Mouse (Mus musculus): ENCODE data around the gene Sp1. TPM values are rescaled to one million over a fixed set of nuclear protein-coding genes. Genes with fewer than 3 reads are reported as not detected.

Sp1 gene
- polyA plus RNA-seq, 3 experiments from 2014 or later = 19.1 to 23.3 (median 22.6) TPM

DNA sequence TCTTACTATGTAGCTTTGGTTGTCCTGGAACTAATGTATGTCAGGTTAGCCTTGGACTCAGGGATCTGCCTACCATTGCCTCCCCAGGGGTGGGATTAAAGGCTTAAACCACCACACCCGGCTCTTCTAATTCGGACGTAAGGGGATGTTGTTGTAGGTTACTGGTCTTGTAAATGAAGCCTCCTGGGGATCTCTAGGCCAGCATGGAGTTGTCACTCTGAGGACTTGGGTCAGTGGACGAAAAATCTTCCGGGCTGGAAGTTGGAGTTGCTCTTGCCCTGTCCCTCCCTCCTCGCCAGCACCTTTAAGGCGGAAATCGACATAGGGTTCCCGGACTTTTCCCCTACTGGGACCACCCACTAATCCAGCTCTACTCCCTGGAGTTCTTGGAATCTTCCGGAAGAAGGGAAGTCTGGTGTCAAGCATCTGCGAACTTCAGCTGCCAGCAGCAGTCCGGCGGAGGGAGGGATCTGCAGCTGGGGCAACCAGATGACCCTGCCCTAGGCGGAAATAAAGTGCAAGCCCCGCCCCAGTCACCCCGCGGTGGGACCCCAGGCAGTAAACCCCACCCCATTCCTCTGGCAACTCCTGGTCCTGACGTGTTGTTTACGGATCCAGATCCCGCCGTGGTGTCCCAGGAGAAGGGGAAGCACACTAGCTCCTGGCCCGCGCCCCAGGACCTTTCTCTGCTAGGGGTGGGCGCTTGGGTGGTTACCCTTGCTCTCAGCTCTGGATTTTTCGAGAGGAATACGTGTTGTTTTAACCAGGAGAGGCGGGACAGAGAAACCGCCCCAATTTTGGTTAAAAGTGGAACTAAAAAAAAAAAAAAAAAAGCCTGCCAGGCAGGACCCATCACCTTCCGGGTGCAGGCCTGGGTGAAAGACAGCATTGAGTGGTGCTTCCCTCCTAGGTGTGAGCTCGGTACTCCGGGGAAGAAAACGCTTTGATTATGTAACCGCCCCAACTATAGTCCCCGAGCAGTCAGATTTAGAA is 6.4 kb upstream of the Sp1 start:
- peak; percentile 77 for ATAC-seq

DNA sequence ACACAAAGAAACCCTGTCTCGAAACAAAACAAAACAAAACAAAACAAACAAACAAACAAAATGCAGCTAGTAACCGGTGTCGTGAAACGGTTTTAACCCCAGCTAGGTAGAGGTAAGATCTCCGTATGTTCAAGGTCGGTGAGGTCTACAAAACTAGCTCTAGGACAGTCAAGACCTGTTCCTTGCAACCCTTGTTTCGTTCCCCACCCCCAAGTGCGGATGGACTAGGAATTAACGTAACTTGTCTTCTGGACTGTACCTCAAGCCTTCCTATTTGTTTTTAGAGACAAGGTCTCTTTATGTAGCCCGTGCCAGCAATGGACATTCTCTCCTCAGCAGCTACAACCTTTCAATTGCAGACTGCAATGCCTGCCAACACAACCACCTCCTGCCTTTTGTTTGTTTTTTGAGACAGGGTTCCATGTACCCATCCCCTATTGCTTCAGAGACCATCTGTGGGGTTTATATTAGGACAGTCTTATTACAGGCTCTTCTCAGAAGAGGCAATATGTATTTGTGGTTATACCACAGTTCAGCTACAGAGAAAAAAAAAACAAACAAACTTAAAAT is 5.4 kb upstream of the Sp1 start:
- no peak for ATAC-seq

DNA sequence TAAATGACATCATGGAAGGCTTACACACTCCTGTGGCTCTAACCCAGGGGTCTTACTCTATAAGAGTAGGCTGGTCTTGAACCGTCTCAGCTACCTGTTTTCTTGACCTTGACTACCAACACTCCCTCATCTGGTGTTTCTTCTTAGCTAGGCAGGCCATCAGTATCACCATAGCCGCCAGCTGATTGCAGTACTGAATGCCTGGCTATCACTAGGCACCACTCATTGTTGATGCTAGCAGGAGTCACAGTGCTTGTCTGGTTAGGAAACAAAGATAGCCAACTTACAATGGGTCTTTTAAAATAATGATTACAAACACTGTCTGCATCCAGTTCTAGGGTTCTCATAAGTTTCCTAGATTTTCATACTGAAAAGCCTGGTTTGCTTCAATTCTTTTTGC is 4.7 kb upstream of the Sp1 start:
- ATAC-seq = no peak

DNA sequence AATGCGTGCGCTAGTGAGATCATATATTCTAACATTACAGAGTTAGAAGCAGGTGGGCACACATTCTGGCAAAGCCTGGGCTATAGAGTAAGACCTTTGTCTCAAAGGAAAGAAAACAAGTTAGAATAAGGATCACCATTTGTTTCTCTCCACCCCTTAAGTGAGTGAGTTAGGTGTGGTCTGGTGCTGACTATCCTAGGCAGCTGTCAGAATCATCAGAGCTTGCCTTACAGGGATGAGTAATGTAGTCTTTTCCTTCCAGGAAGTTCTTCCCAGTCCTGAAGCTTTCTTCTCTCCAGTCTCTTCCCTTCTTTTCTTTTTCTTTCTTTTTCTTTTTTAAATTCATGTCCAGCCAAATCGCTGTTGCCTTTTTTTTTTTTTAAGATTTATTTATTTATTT is 3.7 kb upstream of the Sp1 start:
- ATAC-seq = no peak

DNA sequence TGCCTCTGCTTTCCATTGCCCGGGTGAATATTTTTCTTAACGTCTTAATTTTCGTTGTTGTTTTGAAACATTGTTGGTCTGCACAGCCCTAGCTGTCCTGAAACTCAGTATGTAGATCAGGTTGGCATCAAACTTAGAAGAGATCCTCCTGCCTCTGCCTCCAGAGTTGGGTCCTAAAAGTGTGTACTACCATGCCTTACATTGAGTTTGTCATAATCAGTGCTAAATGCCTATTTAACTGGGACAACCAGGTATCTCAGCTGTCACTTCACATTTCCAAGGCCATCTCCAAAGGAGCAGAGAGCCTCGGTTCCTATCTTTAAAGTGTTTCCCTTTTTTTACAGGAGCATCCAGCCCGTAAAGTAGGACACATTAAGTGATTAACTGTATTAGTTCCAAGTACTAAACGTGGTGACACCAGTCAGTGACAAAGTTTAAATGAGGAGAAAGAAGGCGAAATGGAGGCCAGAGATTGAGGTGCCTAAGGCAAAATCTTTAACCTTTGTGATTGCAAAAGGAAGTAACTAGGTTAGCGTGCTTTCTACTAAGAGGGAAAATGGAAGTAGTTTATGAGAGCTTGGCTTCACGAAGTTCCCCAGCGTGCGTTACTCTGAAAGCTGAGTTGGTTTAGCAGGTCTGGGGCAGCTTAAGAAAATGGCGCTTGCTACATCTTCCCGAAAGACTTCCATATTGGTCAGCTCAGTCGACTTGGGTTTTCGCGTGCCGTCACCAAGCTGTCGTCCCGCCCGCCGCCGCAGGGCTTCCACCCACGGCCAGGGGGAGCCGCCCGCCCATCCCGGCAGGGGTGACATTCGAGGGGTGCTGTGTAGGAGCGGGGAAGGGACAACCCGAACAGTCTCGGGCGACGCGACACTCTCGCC is 1.1 kb upstream of the Sp1 start:
- peak; percentile 37 for ATAC-seq

DNA sequence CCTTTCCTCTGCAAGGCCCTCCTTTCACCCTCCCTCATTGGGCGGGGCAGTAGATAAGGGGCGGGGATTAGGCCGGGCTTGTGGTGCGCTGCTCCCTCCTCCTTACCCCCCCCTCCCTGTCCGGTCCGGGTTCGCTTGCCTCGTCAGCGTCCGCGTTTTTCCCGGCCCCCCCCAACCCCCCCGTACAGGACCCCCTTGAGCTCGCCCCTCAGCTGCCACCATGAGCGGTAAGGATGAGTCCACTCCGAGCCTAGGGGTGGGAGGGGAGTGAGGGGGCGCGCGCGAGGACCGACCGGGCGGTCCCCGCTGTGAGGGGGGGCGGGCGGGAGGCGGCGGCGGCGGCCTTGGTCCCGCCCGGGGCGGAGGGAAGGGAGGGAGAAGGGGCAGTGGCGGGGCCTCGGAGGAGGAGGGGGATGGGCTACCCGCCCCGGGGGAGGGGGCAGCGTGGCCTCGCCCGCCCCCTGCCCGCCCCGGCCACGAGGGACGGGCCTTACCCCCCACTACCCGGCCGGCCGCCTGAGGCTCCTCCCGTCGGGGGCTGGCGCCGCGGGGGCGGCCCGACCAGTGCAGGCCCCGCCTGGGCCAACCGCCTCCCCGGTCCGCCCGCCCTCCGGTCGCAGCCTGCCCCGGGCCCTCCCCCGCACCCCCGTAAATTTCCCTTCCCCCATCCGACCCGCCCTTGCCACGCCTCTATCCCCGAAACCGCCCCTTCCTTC is 411 bp downstream of the Sp1 start:
- ATAC-seq = no peak

DNA sequence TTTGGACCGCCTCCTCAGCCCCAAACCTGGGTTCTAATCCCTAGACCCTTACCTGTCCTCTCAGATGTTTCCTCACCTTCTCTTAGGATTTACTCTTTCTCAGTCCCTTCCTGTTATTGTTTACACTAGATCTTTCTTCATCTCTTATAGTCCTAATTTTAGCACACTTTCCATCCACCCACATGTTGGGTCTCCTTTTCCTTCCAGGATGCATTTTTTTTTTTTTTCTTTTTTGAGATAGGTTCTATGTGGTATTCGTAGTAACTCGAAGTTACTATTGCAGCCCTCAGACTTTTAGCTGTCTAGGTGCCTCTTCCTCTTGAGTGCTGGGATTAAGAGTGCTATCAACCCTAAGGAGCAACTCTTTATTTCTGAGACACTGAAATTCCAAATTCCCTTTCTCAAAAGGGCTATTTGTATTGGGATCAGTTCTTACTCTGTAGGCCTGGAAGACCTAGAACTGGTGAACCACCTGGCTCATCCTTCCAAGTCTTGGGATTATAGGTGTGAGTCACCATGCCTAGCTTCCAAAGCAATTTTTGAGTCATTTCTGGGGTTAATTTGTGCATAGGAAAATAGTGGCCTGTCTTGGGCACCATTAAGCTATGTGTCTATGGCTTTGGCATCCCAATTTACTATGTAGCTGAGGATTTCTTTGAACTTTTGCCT is 1.1 kb downstream of the Sp1 start:
- ATAC-seq = no peak

DNA sequence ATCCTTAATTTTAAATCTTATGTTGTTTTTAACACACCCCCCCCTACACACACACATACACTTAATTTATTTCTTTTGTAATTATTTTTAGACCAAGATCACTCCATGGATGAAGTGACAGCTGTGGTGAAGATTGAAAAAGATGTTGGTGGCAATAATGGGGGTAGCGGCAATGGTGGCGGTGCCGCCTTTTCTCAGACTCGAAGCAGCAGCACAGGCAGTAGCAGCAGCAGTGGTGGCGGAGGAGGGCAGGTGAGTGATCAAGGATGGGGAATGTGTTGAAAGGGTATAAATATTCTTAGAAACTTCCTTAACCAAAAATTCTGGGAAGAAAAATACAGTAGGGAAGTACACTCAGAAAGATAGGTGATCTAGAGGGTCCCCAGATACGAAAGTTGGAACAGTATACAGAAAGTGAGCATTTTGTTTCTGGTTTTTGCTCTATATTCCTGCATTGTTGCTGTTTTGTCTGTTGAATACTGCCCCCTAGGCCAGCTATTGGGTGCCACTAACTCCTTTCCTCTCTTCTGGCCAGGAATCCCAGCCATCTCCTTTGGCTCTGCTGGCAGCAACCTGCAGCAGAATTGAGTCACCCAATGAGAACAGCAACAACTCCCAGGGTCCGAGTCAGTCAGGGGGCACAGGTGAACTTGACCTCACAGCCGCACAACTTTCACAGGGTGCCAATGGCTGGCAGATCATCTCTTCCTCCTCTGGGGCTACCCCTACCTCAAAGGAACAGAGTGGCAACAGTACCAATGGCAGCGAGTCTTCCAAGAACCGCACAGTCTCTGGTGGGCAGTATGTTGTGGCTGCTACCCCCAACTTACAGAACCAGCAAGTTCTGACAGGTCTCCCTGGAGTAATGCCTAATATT is 2.0 kb downstream of the Sp1 start:
- ATAC-seq = no peak

DNA sequence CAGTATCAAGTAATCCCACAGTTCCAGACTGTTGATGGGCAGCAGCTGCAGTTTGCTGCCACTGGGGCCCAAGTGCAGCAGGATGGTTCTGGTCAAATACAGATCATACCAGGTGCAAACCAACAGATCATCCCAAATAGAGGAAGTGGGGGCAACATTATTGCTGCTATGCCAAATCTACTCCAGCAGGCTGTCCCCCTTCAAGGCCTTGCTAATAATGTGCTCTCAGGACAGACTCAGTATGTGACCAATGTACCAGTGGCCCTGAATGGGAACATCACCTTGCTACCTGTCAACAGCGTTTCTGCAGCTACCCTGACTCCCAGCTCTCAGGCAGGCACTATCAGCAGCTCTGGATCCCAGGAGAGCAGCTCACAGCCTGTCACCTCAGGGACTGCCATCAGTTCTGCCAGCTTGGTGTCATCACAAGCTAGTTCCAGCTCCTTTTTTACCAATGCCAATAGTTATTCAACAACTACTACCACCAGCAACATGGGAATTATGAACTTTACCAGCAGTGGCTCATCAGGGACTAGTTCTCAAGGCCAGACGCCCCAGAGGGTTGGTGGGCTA is 2.7 kb downstream of the Sp1 start:
- ATAC-seq = no peak

DNA sequence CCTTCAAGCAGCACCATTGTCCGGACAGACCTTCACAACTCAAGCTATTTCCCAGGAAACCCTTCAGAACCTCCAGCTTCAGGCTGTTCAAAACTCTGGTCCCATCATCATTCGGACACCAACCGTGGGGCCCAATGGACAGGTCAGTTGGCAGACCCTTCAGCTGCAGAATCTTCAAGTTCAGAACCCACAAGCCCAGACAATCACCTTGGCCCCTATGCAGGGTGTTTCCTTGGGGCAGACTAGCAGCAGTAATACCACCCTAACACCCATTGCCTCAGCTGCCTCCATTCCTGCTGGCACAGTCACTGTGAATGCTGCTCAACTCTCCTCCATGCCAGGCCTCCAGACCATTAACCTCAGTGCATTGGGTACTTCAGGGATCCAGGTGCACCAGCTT is 3.3 kb downstream of the Sp1 start:
- ATAC-seq = no peak

DNA sequence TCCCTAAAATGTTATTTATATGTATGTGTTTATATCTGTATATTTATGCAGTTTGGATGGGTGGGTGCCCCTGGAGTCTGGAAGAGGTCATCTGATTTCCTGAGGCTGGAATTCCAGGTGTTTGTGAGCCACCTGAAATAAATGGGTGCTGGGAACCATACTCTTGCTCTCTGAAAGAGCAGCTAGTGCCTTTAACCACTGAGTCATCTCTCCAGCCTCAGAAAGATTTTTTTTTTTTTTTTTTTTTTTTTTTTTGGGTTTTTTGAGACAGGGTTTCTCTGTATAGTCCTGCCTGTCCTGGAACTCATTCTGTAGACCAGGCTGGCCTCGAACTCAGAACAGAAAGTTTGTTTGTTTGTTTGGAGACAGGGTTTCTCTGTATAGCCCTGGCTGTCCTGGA is 5.1 kb downstream of the Sp1 start:
- no peak for ATAC-seq

DNA sequence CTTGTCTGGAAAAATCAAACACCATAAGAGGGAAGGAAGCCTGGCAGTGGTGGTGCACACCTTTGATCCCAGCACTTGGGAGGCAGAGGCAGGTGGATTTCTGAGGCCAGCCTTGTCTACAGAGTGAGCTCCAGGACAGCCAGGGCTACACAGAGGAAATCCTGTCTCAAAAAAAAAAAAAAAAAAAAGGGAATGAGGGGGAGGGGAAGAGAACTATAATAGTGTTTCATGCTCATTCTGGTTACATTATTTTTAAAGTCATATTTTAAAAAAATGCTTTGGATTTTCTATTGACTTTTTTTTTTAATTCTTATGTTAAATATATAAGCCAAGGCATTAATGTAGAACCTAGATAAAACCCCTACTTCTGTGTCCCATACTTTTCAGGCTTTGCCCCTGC is 7.7 kb downstream of the Sp1 start:
- no peak for ATAC-seq

DNA sequence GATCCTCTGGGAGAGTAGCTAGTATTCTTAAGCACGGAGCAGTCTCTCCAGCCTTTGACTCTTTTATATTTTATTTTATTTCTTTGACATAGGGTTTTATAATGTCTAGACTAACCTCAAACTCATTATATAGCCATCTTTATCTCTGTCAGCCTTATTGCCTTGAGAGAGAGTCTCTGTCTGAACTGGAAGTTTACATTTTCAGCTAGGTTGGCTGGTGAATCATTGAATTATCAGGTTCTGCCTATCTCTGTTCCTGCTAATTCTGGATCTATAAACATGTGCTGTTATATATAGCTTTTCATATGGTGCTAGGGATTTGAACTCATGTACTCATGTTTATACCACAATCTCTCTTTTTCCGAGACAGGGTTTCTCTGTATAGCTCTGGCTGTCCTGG is 11.6 kb downstream of the Sp1 start:
- no peak for ATAC-seq

DNA sequence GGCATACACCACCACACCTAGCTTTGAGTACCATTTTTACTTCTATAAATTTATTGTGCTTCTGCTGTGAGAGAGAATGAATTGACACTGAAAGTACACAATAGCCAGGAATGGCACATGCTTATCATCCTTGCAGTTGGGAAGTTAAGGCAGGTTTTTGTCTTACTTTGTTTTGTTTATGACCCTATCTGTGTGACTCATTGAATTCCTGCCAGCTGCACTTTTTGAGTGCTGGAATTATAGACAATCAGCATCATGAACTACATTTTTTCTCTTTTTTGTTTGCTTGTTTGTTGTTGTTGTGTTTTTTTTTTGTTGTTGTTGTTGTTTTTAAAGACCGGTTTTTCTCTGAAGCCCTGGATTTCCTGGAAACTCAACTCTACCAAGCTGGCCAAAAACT is 15.0 kb downstream of the Sp1 start:
- ATAC-seq = no peak

DNA sequence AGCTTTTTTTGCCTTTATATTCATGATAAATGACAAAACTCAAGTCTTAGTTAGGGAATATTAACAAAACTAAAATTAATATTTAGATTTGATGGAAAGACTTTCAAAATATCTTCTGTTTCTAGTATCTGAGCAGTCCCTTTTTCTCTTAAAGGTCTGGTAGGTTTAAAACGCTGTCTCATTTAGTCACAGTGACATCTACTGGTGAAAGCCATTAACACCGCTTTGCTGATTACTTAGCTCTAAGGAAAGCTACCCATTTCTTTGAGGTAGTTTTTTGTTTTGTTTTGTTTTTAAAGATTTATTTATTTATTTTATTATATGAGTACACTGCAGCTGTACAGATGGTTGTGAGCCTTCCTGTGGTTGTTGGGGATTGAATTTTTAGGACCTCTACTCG is 15.5 kb downstream of the Sp1 start:
- peak; percentile 73 for ATAC-seq

DNA sequence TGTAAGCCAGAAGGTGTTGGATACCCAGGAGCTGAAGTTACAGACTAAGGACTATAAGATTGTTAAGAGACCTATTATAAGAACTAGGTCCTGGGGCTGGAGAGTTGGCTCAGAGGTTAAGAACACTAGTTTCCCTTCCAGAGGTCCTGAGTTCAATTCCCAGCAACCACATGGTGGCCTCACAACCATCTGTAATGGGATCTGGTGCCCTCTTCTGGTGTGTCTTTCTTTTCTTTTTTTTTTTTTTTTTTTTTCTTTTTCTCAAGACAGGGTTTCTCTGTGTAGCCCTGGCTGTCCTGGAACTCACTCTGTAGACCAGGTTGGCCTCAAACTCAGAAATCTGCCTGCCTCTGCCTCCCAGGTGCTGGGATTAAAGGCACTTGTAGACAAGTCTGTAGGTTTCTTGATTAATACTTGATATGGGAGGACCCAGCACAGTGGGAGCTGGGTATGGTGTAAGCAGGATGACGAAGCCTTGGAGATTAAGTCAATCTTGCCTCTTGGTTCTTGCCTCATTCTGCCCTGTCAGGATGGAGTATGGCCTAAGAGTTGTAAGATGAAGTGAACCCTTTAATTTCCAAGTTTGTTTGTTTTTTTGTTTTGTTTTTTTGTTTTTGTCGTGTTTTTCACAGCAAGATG is 17.8 kb downstream of the Sp1 start:
- ATAC-seq = no peak

DNA sequence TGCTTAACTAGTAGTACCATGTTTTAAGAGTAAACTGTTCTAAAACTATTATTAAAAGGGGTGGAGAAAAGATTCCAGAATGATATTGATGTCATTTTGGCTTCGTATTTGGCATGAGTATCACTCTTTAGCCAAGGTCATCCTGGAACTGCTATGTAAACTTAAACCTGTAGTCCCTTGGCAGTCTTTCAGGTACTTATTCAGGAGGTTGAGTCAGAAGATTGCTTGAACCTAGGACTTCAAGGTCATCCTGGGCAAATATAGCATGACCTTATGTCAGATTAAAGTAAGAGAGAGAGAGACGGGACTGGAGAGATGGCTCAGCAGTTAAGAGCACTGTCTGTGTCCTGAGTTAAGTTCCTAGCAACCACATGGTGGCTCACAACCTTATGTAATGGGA is 18.7 kb downstream of the Sp1 start:
- ATAC-seq = no peak

DNA sequence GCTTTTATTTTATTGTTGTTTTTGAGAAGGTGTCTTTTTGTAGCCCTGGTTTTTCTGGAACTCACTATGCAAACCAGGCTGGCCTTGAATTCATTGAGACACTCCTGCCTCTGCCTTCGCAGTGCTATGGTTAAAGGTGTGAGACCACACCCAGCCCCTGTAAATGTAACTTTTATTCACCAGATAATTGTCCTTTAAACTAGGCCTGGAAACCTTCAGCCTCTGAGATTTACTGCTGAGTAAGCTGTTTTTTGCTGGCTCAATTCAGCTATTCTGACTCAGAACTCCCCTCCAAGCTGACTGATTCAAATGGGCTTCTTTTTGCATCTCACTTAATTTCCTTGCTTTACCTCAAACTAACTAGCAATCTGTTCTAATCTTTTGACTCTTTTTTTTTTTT is 21.0 kb downstream of the Sp1 start:
- ATAC-seq = no peak

DNA sequence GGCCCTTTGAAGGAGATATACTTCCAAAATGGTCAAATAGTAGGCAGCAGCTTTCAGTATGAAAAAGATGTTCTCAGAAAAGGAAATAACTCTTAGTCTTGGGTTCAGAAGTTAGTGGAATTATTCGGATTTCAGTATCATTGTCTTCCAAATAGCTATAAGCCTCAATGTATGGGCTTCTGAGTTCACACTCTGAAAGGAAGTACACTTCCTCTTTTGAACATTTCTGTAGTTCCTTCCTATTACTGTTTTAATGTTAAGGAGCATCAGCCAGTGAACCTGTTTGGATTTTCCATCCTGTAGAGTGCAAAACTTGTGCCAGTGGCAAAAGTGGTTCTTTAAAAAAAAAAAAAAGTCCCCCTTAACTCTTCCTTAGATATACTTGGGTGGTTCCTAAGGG is 26.1 kb downstream of the Sp1 start:
- no peak for ATAC-seq

DNA sequence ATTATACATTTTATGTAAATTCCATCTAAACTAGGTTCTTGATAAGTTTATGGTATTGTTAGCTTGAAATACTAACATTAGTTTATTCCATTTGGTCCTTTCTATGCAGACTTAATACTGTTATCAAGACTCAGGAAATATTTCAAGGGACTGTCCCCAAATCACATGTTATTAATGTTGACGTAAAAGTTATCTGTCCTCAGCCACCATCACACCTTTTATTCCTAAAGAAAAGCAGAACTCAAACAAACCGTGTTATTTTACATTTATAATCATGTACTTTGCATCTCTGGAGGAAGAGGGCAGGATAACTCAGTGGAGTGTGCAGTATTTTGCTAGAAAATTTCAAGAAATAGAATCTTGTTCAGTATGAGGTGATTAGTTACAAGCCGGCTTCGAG is 27.2 kb downstream of the Sp1 start:
- no peak for ATAC-seq

Measured in inflammation-experienced regulatory T-cells, adult 6 months (primary cell).